Mouse (Mus musculus) MEL (cell line): ENCODE data around the gene Fgf12. TPM values are rescaled to one million over a fixed set of nuclear protein-coding genes. Genes with fewer than 3 reads are reported as not detected.

Source experiments
- DNase-seq: peaks from one replicate; pipeline ENCODE4 v3.0.0; 2011; ENCODE audit warnings: low read depth, low spot score
- H3K27ac ChIP-seq: 2 replicates; pipeline ENCODE4 v1.5.1; 2012; ENCODE audit warnings: low read depth, mild to moderate bottlenecking, control low read depth, low read length, moderate library complexity; ENCODE audit not compliant: control insufficient read depth
- H3K27me3 ChIP-seq, 2 experiments: fragments of 150-350 bp in 1 of 2; sonication (generic) in 1 of 2; 2 replicates each; pipeline ENCODE4 v1.6.1; 2012; ENCODE audit warnings: low read length in 2 of 2, mild to moderate bottlenecking in 2 of 2, improper control_type of control experiment in 1 of 2, moderate library complexity in 1 of 2; ENCODE audit not compliant: insufficient read depth in 2 of 2, control insufficient read depth in 1 of 2
- H3K36me3 ChIP-seq, 2 experiments: 2 replicates each; pipeline ENCODE4 v1.6.1; 2012 to 2014; ENCODE audit warnings: low read length in 2 of 2, improper control_type of control experiment in 1 of 2, inconsistent platforms in 1 of 2, mild to moderate bottlenecking in 1 of 2; ENCODE audit not compliant: insufficient read depth in 2 of 2, control insufficient read depth in 1 of 2
- H3K4me1 ChIP-seq, 2 experiments: fragments of 150-350 bp in 1 of 2; sonication (generic) in 1 of 2; 2 replicates each; pipeline ENCODE4 v1.6.1; 2012; ENCODE audit warnings: low read length in 2 of 2, improper control_type of control experiment in 1 of 2, mild to moderate bottlenecking in 1 of 2; ENCODE audit not compliant: insufficient read depth in 2 of 2, control insufficient read depth in 1 of 2
- H3K4me3 ChIP-seq, 2 experiments: fragments of 150-350 bp in 1 of 2; sonication (generic) in 1 of 2; 2 replicates each; pipeline ENCODE4 v1.5.1; 2012; ENCODE audit warnings: low read depth in 2 of 2, low read length in 2 of 2, mild to moderate bottlenecking in 2 of 2, moderate library complexity in 2 of 2, control low read depth in 1 of 2, improper control_type of control experiment in 1 of 2; ENCODE audit not compliant: control insufficient read depth in 1 of 2, insufficient read depth in 1 of 2
- H3K79me2 ChIP-seq: 2 replicates; pipeline ENCODE4 v1.6.1; 2012; ENCODE audit warnings: mild to moderate bottlenecking, low read length, moderate library complexity; ENCODE audit not compliant: control insufficient read depth, poor library complexity, insufficient read depth
- H3K9ac ChIP-seq: 2 replicates; pipeline ENCODE4 v1.6.1; 2012; ENCODE audit warnings: low read depth, mild to moderate bottlenecking, control low read depth, low read length, moderate library complexity; ENCODE audit not compliant: control insufficient read depth, poor library complexity, severe bottlenecking
- H3K9me3 ChIP-seq: fragments of 150-350 bp; sonication (generic); replicated peaks from 2 replicates; pipeline ENCODE4 v1.6.1; 2012; ENCODE audit warnings: mild to moderate bottlenecking, low read length, improper control_type of control experiment, moderate library complexity; ENCODE audit not compliant: insufficient read depth
- BHLHE40 ChIP-seq: IDR thresholded peaks from 2 replicates; pipeline ENCODE4 v1.6.1; 2012; ENCODE audit warnings: low read depth, mild to moderate bottlenecking, inconsistent platforms, low read length, improper control_type of control experiment, borderline replicate concordance
- CHD2 ChIP-seq: IDR thresholded peaks from 2 replicates; pipeline ENCODE4 v1.6.1; 2011; ENCODE audit warnings: low read length, improper control_type of control experiment
- ELF1 ChIP-seq: IDR thresholded peaks from 2 replicates; pipeline ENCODE4 v1.6.1; 2014; ENCODE audit warnings: low read depth, mild to moderate bottlenecking, inconsistent platforms, low read length, improper control_type of control experiment, moderate library complexity
- EP300 ChIP-seq, 2 experiments: IDR thresholded peaks; 2 replicates each; pipeline ENCODE4 v1.6.1; 2011; ENCODE audit warnings: improper control_type of control experiment in 2 of 2, low read length in 2 of 2, low read depth in 1 of 2, mild to moderate bottlenecking in 1 of 2
- HCFC1 ChIP-seq: IDR thresholded peaks from 2 replicates; pipeline ENCODE4 v1.6.1; 2012; ENCODE audit warnings: low read depth, mild to moderate bottlenecking, inconsistent platforms, low read length, improper control_type of control experiment, moderate library complexity
- MAFK ChIP-seq: IDR thresholded peaks from 2 replicates; pipeline ENCODE4 v1.6.1; 2011; ENCODE audit warnings: low read depth, mild to moderate bottlenecking, low read length, improper control_type of control experiment, borderline replicate concordance
- MAZ ChIP-seq: IDR thresholded peaks from 2 replicates; pipeline ENCODE4 v1.6.1; 2012; ENCODE audit warnings: low read depth, mild to moderate bottlenecking, inconsistent platforms, low read length, improper control_type of control experiment
- MEF2A ChIP-seq: IDR thresholded peaks from 2 replicates; pipeline ENCODE4 v1.6.1; 2014; ENCODE audit warnings: low read depth, mild to moderate bottlenecking, inconsistent platforms, low read length, improper control_type of control experiment; ENCODE audit not compliant: poor library complexity, insufficient replicate concordance, severe bottlenecking; ENCODE audit errors: extremely low read depth
- MYC ChIP-seq: IDR thresholded peaks from 2 replicates; pipeline ENCODE4 v1.6.1; 2011; ENCODE audit warnings: low read depth, mild to moderate bottlenecking, low read length, improper control_type of control experiment, moderate library complexity
- NELFE ChIP-seq: IDR thresholded peaks from 2 replicates; pipeline ENCODE4 v1.6.1; 2011; ENCODE audit warnings: low read depth, low read length, improper control_type of control experiment
- POLR2AphosphoS2 ChIP-seq: IDR thresholded peaks from 2 replicates; pipeline ENCODE4 v1.6.1; 2011; ENCODE audit warnings: low read length, improper control_type of control experiment
- POLR2AphosphoS5 ChIP-seq: IDR thresholded peaks from 2 replicates; pipeline ENCODE4 v1.6.1; 2012; ENCODE audit warnings: low read depth, borderline replicate concordance, mild to moderate bottlenecking, inconsistent platforms, low read length, moderate library complexity, mixed read lengths
- RAD21 ChIP-seq: IDR thresholded peaks from 2 replicates; pipeline ENCODE4 v1.6.1; 2011; ENCODE audit warnings: mild to moderate bottlenecking, low read depth, low read length, improper control_type of control experiment
- RCOR1 ChIP-seq: IDR thresholded peaks from 2 replicates; pipeline ENCODE4 v1.6.1; 2012; ENCODE audit warnings: low read depth, mild to moderate bottlenecking, inconsistent platforms, low read length, improper control_type of control experiment
- SIN3A ChIP-seq: IDR thresholded peaks from 2 replicates; pipeline ENCODE4 v1.6.1; 2012; ENCODE audit warnings: low read length, improper control_type of control experiment, inconsistent platforms
- SMC3 ChIP-seq: IDR thresholded peaks from 2 replicates; pipeline ENCODE4 v1.6.1; 2011; ENCODE audit warnings: low read depth, low read length, improper control_type of control experiment
- TBP ChIP-seq: IDR thresholded peaks from 2 replicates; pipeline ENCODE4 v1.8.0; 2011; ENCODE audit warnings: low read depth, low read length, improper control_type of control experiment
- TCF12 ChIP-seq: IDR thresholded peaks from 2 replicates; pipeline ENCODE4 v1.6.1; 2014; ENCODE audit warnings: low read depth, mild to moderate bottlenecking, inconsistent platforms, low read length, improper control_type of control experiment, moderate library complexity
- UBTF ChIP-seq: IDR thresholded peaks from 2 replicates; pipeline ENCODE4 v1.6.1; 2012; ENCODE audit warnings: low read depth, mild to moderate bottlenecking, inconsistent platforms, low read length, improper control_type of control experiment, moderate library complexity, borderline replicate concordance; ENCODE audit not compliant: insufficient read depth
- USF1 ChIP-seq: IDR thresholded peaks from 2 replicates; pipeline ENCODE4 v1.6.1; 2014; ENCODE audit warnings: low read depth, mild to moderate bottlenecking, inconsistent platforms, low read length, improper control_type of control experiment, moderate library complexity
- USF2 ChIP-seq, 2 experiments: IDR thresholded peaks; 2 replicates each; pipeline ENCODE4 v1.6.1; 2011 to 2012; ENCODE audit warnings: improper control_type of control experiment in 2 of 2, low read length in 2 of 2, borderline replicate concordance in 1 of 2, inconsistent platforms in 1 of 2, low read depth in 1 of 2, mild to moderate bottlenecking in 1 of 2; ENCODE audit not compliant: insufficient read depth in 1 of 2
- polyA plus RNA-seq, 2 experiments: library from polyadenylated mRNA; stranded (reverse) in 1 of 2; unstranded in 1 of 2; fragments of >175 nt in 1 of 2; fragments of >200 nt in 1 of 2; gene quantifications; 2 replicates each; pipeline versions ENCODE4 v1.2.1 to v1.2.4; 2012; ENCODE audit warnings: low replicate concordance in 2 of 2, low read depth in 1 of 2; ENCODE audit not compliant: insufficient read length in 2 of 2, insufficient read depth in 1 of 2, missing spikeins in 1 of 2
- total RNA-seq: library from RNA; depleted of rRNA; stranded (reverse); fragments of 300-350 nt; gene quantifications from 2 replicates; pipeline ENCODE4 v1.2.3, GENCODE M21; 2012

Gene Fgf12
- total and polyA plus RNA-seq, 3 experiments: not detected

GRCm38 (mm10) chr16:28419693-28420299 lies 333.1 kb downstream of the Fgf12 start:
- Histone ChIP-seq H3K27ac (no peak overlapping the region), H3K9me3 (no peaks in the 10 kb centered on the region), H3K9ac (no peak overlapping the region), H3K79me2 (no peaks in the 10 kb centered on the region), H3K27me3 (no peaks in the 10 kb centered on the region), H3K36me3 (no peaks in the 10 kb centered on the region), H3K4me1 (no peaks in the 10 kb centered on the region), H3K4me3 (no peak overlapping the region)
- TF ChIP-seq UBTF (no peak), EP300 (IDR thresholded peaks at IDR 0.05; ENCODE audit: low read depth in 1 of 2, low read length in 2 of 2) (no peak), SIN3A (no peak), POLR2AphosphoS5 (no peak), CHD2 (no peak), TBP (no peak), USF1 (no peak)
- DNase-seq: no peak

- TF ChIP-seq BHLHE40: no peak
- TF ChIP-seq MEF2A: no peak
- no peak for TF ChIP-seq MYC
- TF ChIP-seq SMC3: no peak
- TF ChIP-seq POLR2AphosphoS2: no peak
- TF ChIP-seq USF2 (IDR thresholded peaks at IDR 0.05; ENCODE audit: borderline replicate concordance in 1 of 2, insufficient read depth in 1 of 2, low read depth in 1 of 2, low read length in 2 of 2): no peak
- no peak for TF ChIP-seq HCFC1
- no peak for TF ChIP-seq MAZ
- TF ChIP-seq TCF12: no peak
- TF ChIP-seq ELF1: no peak
- TF ChIP-seq MAFK: no peak
- no peak for TF ChIP-seq RCOR1
- TF ChIP-seq NELFE: no peak
- TF ChIP-seq RAD21: no peak
- no peaks in the 10 kb centered on the region for H3K4me1 ChIP-seq
Observed at GRCm38 (mm10) chr16:28411210-28411817, 341.6 kb downstream of the Fgf12 start.

More at GRCm38 (mm10) chr16:28411210-28411817, 341.6 kb downstream of the Fgf12 start:
- no peaks in the 10 kb centered on the region; a peak in 1 of 4 replicates for H3K27me3 ChIP-seq
- H3K36me3 ChIP-seq: no peaks in the 10 kb centered on the region
- H3K4me3 ChIP-seq: no peak overlapping the region
- no peak for DNase-seq
- no peaks in the 10 kb centered on the region for H3K79me2 ChIP-seq
- H3K27ac ChIP-seq: no peak overlapping the region
- H3K9ac ChIP-seq: no peak overlapping the region
- H3K9me3 ChIP-seq: no peaks in the 10 kb centered on the region
